Mouse (Mus musculus) embryonic stem cell, embryonic (primary cell): Measurements from ENCODE around the gene Tcn2.

Experiments used
- CTCF ChIA-PET, 4 experiments: fragments of 300-600 bp in 2 of 4; fragments of 350-600 bp in 2 of 4; sonication (Branson Sonifier 250); formaldehyde crosslinking; loops; one replicate each; lab custom pipeline; 2022; ENCODE audit warnings: inconsistent platforms in 2 of 4; lab: Charles Lee
- POLR2A ChIA-PET, 4 experiments: fragments of 300-600 bp in 2 of 4; fragments of 350-600 bp in 2 of 4; sonication (Branson Sonifier 250); formaldehyde crosslinking; loops; one replicate each; lab custom pipeline; 2022; ENCODE audit warnings: antibody characterized with exemption in 4 of 4, inconsistent platforms in 1 of 4; lab: Charles Lee

The Tcn2 gene

DNA sequence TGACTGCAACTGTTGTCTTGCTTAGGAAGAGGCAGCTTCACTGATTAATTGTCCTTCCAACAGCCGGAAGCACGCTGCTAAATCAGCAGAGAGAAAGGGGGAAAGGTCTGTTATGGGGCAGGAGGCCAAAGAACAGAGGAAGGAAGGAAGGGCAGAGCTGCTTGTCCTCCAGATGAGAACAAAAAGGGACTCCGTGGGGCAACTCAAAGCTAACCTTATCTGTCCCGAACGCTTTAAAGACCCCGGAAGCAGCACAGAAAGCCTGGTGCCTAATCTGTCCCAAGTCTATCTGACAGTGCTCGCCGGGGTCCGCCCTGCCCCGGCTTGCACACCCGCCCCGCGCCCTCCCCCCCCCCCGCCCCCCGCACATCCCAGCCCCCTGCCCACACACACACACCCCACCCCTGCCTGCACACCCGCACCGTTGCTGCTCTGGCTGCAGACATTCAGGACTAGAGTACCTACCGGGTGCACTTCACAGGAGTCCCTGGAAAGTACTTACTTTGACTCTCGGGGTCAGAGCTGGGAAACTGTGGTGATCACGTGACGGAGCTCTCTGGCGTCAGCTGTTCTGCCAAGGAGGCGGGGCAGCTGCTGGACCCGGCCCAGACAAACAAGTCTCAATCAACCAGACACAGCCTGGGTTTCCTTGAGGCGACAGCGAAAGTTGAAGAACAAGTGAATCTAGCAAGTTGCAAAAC lies at the start of gene Tcn2:
Gene Tcn2 (minus strand): TSS at position 649 of the 701 bp plus-strand sequence.
- ChIA-PET POLR2A (interaction anchor here in 3 of 4 experiments (0.5 to 3.2 kb wide), 41 partner anchors 9 to 1126 kb away, joined by 3 to 30 read pairs (median 4); partner anchors contain the start of genes Pes1 (in 3 of the 3), Slc35e4 (in 2 of the 3), 4921536K21Rik (in 1 of the 3) and Gal3st1 (in 1 of the 3)), CTCF (interaction anchor here (0.6 to 2.7 kb wide), 15 partner anchors 10 to 349 kb away, joined by 3 to 25 read pairs (median 4); partner anchors contain the start of genes Slc35e4 (in 3 of the 4) and Gal3st1 (in 1 of the 4))

DNA sequence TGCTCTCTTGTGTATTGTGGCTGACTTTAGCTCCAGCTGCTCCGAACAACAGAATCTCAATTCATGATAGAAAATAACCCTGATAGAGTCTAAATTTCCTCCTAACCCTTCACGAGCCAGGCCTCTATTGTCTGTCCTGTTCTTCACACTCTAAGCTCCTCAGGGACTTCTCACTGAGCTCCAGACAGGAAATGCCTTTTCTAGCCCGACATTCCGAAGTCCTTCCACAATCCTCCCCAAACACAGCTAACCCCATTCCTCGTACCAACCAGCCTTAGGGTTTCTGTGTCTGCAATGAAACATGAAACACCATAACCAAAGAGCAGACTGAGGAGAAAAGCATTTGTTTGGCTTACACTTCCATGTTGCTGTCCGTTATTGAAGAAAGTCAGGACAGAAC lies 49.6 kb upstream of the Tcn2 start:
- POLR2A ChIA-PET: interaction anchor here in 3 of 4 experiments (0.6 to 3.4 kb wide), 15 partner anchors 10 to 194 kb away, joined by 3 to 22 read pairs (median 3); partner anchors contain the start of gene Pes1 (in 2 of the 3)
- CTCF ChIA-PET: interaction anchor here in 2 of 4 experiments (0.6 to 0.7 kb wide), 3 partner anchors 18 to 144 kb away, joined by 3 to 6 read pairs (median 4); partner anchors contain the start of gene Pes1 (in 1 of the 2)

DNA sequence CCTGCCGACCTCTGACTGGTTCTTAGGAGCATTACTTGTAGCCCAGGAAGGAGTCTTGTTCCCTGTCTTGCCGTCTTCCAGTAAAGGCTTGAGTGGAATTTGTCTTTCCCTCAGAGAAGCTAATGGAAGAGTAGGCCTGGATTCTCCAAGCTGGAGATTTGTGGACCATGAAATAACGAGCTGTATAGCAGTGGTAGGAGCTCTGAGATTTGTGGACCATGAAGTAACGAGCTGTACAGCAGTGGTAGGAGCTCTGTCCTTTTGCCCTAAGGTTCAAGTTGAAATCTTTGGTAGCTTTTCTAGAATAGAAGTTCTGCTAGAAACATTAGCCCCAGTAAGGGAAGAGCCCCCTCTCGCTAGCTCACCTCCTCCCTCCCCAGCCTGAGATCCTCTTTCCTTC lies 46.5 kb upstream of the Tcn2 start:
- ChIA-PET CTCF (interaction anchor here in 2 of 4 experiments (0.6 to 1.8 kb wide), 3 partner anchors 14 to 473 kb away, joined by 3 to 5 read pairs (median 3); no protein-coding TSS in a partner anchor), POLR2A (interaction anchor here in 3 of 4 experiments (0.5 to 2.7 kb wide), 9 partner anchors 10 to 246 kb away, joined by 3 to 10 read pairs (median 6); partner anchors contain the start of gene Pes1 (in 2 of the 3))

DNA sequence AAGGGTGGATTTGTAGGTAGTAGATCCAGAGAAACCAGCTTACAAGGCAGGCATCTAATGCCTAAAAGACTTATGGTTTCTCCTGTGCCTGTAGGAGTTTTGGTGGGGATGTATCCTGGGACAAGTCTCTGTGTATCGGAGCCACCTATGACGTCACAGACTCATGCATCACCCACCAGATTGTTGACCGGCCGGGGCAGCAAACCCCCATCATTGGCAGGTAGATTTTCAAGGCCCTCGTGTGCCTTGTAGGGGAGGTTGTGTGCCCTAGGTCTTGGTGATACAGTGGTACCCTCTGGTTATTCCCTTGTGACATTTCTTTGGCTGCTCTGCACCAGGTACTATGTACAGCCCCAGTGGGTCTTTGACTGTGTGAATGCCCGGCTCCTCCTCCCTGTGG lies 44.7 kb upstream of the Tcn2 start, which contains the start of gene 4930556J24Rik:
Gene 4930556J24Rik (minus strand): TSS at position 101 of the 400 bp plus-strand sequence.
- POLR2A ChIA-PET: interaction anchor here in 3 of 4 experiments (0.7 to 2.7 kb wide), 9 partner anchors 9 to 203 kb away, joined by 3 to 18 read pairs (median 3); partner anchors contain the start of genes Pes1 (in 1 of the 3) and Slc35e4 (in 1 of the 3)
- CTCF ChIA-PET: no interaction called here

DNA sequence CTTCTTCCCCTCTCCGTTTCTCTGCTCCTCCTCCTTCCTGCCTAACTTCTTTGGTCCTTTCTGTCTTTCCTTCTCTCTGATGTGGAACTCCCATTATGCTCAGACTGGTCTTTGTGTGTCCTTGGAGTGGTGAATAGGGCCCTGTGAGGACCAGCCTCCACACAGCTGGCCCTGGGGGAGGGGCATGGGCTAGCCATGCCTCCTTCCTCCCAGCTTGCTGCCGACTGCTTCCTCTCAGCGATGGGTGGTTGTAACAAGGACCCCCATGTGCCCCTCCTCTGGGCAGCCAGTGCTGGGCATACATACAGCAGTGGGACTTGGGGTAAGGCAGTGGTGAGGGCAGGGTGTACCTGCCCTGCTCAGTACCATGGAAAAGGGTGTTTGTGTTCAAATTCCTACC lies 42.4 kb upstream of the Tcn2 start:
- ChIA-PET CTCF (interaction anchor here in 1 of 4 experiments (0.7 kb wide), 1 partner anchor 100 kb away, joined by 3 read pairs; no protein-coding TSS in a partner anchor), POLR2A (interaction anchor here in 3 of 4 experiments (1.0 to 2.5 kb wide), 8 partner anchors 9 to 19 kb away, joined by 3 to 18 read pairs (median 6); partner anchors contain the start of genes Pes1 (in 3 of the 3) and Gal3st1 (in 1 of the 3))

DNA sequence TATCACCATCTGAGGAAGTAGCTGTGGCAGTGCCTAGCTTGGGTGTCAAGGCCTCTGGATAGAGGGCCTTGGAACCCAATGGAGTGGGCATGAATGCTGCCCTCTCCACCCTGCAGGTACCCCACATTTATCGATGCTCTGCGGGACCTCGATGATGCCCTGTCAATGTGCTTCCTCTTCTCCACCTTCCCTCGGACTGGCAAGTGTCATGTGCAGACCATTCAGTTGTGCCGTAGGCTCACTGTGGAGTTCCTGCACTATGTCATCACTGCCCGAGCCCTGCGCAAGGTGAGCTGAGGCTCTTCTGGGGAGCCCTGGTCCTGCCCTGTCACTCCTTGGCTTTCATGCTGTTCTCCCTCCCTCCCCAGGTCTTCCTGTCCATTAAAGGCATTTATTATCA lies 41.1 kb upstream of the Tcn2 start:
- POLR2A ChIA-PET: interaction anchor here (0.7 to 3.3 kb wide), 7 partner anchors 9 to 113 kb away, joined by 3 to 21 read pairs (median 5); partner anchors contain the start of genes Pes1 (in 3 of the 4) and Gal3st1 (in 2 of the 4)

DNA sequence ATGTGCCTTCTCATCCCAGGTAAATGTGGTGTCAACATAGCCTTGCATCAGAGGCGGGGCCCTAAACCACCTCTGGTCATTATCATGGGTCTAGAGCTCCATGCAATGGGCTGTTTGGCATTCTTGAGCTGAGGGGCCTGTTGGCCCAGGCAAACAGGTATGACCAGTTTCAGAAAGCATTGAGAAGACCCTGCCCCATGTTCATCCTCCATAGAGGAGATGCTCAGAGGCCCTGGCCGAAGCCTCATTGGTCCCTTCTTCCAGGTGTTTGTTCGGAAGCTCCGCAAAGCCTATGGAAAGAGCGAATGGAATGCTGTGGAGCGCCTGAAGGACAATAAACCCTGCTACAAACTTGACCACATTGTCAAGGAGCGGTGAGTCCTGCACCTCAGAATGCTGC lies 38.4 kb upstream of the Tcn2 start:
- CTCF ChIA-PET: interaction anchor here in 1 of 4 experiments (0.9 kb wide), 1 partner anchor 22 kb away, joined by 4 read pairs; no protein-coding TSS in a partner anchor
- POLR2A ChIA-PET: interaction anchor here (0.6 to 3.6 kb wide), 13 partner anchors 9 to 56 kb away, joined by 3 to 22 read pairs (median 4); partner anchors contain the start of genes Gal3st1 (in 2 of the 4), Slc35e4 (in 1 of the 4) and Tcn2 (in 1 of the 4)

More for the DNA sequence above, 41.1 kb upstream of the Tcn2 start:
- CTCF ChIA-PET: interaction anchor here in 1 of 4 experiments (0.5 kb wide), 1 partner anchor 11 kb away, joined by 3 read pairs; the partner anchor contains the start of gene Gal3st1

DNA sequence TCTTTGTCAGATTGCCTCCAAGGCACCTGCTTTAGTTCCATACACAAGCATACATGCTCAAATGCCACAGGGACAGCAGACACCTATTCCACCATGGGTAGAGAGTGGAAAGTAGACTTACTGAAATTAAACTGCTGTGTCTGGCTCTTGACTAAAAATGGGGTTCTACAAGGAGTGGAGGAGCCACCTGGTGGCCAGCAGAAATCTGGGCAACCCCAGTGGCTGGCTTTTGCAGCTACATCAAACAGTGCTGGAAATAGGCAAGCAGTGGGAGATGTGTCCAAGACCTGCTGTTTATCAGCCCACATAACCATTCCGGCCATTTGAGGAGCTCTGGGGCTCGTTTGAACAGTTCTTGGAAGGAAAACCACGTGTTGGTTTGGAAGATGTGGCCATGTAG lies 37.9 kb upstream of the Tcn2 start:
- CTCF ChIA-PET: interaction anchor here in 2 of 4 experiments (0.6 to 1.0 kb wide), 4 partner anchors 22 to 272 kb away, joined by 3 to 4 read pairs (median 3); partner anchors contain the start of gene Tcn2 (in 1 of the 2)
- POLR2A ChIA-PET: interaction anchor here in 3 of 4 experiments (0.6 to 3.6 kb wide), 11 partner anchors 9 to 633 kb away, joined by 3 to 22 read pairs (median 4); partner anchors contain the start of genes Gal3st1 (in 1 of the 3) and Slc35e4 (in 1 of the 3)

DNA sequence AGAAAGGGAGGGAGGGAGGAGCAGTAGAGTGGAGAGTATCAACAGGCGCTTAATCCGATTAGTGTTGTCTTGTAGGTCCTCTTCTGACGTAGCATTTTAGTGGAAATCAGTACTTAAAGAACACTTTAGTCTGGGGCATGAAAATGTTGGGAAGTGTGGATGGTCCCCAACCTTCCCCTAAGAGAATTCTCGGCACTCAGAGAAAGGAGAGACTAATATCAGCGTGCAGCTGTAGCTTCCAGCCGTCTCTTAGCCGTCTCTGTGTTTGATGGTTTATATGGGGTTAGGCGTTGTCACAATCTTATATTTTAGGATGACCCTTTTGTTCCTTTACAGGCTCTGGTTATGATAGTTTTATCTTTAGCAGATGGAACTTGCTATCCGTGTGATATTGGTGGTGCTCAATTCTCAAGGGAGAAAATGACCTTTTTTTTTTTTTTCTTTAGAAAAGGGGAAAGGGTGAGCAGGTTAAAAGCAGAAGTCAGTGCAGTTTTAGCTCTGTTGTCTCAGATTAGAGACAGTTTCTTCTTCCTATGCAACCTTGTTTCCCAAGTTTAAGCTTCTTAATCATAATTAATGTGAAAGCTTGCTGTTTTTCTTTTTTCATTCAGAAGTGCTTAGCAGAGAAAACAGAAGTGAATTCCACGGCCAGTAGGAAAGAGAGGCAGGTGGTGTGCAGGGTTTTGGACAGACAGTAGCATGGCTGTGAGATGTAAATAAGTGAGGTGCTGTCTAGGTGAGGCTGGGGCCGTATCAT lies 32.6 kb upstream of the Tcn2 start:
- POLR2A ChIA-PET: interaction anchor here (0.6 to 3.8 kb wide), 68 partner anchors 8 to 1097 kb away, joined by 3 to 30 read pairs (median 7); partner anchors contain the start of genes Morc2a (in 3 of the 4), Slc35e4 (in 3 of the 4), 4921536K21Rik (in 2 of the 4) and Dusp18 (in 2 of the 4)
- CTCF ChIA-PET: interaction anchor here in 2 of 4 experiments (0.6 to 1.5 kb wide), 8 partner anchors 17 to 498 kb away, joined by 3 to 7 read pairs (median 4); partner anchors contain the start of gene Slc35e4 (in 1 of the 2)

DNA sequence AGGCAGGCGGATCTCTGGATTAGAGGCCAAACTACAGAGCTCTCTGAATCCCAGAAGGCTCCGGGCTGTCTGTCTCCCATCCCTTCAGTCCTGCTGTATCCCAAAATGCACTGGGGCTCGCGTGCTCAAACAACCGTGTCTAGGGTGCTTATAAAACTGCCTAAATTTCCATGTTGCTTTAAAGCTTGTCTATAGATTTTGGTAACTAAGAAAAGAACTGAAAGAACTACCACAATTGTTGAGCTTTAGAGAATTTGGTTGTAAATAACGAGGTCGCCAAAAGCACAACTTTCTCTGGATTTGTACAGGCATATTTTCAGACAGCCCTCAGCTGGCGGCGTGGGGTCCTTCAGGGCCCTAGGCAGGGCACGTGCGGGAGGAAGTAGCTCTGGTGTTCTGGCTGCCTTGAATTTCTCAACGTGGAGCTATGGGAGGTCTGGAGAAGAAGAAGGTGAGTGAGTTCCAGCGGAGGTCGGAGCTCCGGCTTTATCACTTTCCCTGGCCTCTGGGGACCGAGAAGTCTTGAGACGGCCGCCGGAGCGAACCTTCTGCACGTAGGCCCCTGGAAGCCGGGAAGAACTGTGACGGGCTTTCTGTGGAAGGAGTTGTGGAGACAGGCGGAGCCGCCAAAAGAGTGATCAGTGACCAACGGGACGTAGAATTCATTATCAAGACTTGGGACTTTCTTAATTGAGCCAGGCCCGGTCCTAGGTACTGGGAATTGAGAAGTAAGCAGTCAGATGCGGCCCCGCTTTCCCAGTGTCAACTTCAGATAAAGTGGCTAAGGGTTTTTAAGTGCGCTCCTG lies 31.9 kb upstream of the Tcn2 start, which contains the start of gene Pes1:
Gene Pes1 (plus strand): TSS at position 366 of the 806 bp plus-strand sequence.
- ChIA-PET CTCF (interaction anchor here (0.6 to 1.5 kb wide), 18 partner anchors 9 to 132 kb away, joined by 3 to 11 read pairs (median 4); partner anchors contain the start of genes Slc35e4 (in 2 of the 4) and Tcn2 (in 1 of the 4)), POLR2A (interaction anchor here (0.6 to 3.8 kb wide), 98 partner anchors 8 to 1098 kb away, joined by 3 to 30 read pairs (median 5); partner anchors contain the start of genes Morc2a (in 3 of the 4), Slc35e4 (in 3 of the 4), Tbc1d10a (in 3 of the 4) and Tcn2 (in 3 of the 4))

DNA sequence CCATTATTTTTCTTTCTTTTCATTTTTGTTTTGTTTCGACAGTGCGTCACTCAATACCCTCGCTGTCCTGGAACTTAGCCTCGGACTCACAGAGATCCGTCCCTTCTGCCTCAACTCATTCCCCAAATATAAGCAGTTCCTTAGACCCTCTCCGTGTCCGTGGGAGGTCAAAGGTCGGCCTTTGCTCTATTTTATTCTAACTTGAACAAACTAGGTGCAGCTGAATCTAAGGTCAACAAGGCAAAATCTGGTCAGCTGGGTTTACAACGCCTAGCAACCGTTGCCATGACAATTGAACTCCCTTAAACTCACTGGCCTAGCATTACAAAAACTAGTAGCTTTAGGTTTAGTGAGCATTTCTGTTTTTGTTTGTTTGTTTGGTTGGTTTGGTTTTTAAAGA lies 31.2 kb upstream of the Tcn2 start:
- POLR2A ChIA-PET: interaction anchor here (0.5 to 3.8 kb wide), 87 partner anchors 7 to 1098 kb away, joined by 3 to 30 read pairs (median 5); partner anchors contain the start of genes Morc2a (in 3 of the 4), Slc35e4 (in 3 of the 4), Tbc1d10a (in 3 of the 4) and Tcn2 (in 3 of the 4)
- CTCF ChIA-PET: interaction anchor here in 3 of 4 experiments (0.6 to 1.5 kb wide), 15 partner anchors 8 to 133 kb away, joined by 3 to 11 read pairs (median 5); partner anchors contain the start of genes Slc35e4 (in 2 of the 3) and Tcn2 (in 1 of the 3)

DNA sequence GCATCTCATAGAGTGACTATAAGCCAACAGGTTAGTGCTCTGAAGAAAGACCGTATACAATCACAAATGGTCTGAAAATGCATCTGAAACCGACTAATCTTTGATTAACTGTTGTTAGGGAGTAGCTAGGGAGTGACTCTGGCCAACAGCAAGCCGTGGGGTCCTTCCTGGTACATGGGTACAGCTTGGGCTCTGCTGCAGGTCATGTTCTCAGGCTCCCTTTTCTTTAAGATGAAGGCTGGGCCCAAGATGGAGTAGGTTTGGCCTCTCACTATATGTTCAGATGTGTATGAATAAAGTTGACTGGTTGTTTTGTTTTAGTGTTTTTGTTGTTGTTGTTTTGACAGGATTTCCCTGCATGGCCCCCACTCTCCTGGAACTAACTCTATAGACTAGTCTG lies 29.8 kb upstream of the Tcn2 start:
- CTCF ChIA-PET: interaction anchor here in 1 of 4 experiments (0.6 kb wide), 1 partner anchor 266 kb away, joined by 3 read pairs; no protein-coding TSS in a partner anchor
- POLR2A ChIA-PET: interaction anchor here in 2 of 4 experiments (1.6 to 3.8 kb wide), 2 partner anchors 9 to 11 kb away, joined by 4 to 21 read pairs; no protein-coding TSS in a partner anchor

DNA sequence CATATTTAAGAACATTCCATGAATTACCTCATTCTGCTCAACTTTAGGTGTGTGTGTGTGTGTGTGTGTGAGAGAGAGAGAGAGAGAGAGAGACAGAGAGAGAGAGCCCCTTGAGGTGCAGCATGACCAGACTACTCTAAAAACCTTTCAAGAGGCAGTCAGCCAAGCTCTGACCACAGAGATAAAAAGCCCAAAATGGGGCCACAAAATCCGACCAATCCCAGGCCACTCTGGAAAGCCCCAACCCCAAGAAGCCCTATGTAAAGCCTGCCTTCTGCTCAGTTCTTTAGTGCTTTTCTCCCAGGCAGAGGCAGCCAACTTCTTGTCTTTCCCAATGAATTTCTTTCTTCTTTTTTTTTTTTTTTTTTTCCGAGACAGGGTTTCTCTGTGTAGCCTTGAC lies 28.9 kb upstream of the Tcn2 start:
- ChIA-PET POLR2A (interaction anchor here in 2 of 4 experiments (0.7 to 1.6 kb wide), 6 partner anchors 10 to 629 kb away, joined by 3 to 4 read pairs (median 3); no protein-coding TSS in a partner anchor), CTCF (interaction anchor here in 1 of 4 experiments (0.6 kb wide), 1 partner anchor 920 kb away, joined by 4 read pairs; no protein-coding TSS in a partner anchor)

DNA sequence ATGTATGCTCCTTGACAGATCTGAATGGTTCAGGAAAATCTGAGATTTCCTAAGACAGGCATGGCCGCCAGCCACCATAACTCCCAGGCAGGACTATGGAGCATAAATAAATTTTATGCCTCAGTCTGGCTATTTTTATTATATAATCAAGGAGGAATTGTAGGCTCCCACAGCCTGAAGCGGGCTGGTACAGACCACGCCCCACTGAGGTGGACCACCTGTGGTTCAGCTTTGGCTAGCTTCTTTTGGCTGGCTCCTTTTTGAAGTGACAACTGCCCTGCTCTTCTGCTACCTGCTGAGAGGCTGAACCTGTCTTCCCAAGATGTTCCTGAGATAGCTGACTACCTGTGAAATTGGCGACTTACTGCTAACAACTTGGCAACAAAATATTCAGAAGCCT lies 23.4 kb upstream of the Tcn2 start:
- CTCF ChIA-PET: interaction anchor here in 2 of 4 experiments (1.1 to 1.6 kb wide), 2 partner anchors 8 kb away, joined by 4 to 6 read pairs; partner anchors contain the start of gene Pes1 (in 1 of the 2)
- POLR2A ChIA-PET: interaction anchor here (0.6 to 3.7 kb wide), 22 partner anchors 8 to 458 kb away, joined by 3 to 26 read pairs (median 4); partner anchors contain the start of genes Pes1 (in 4 of the 4), Tcn2 (in 3 of the 4), Morc2a (in 2 of the 4) and Gal3st1 (in 1 of the 4)

DNA sequence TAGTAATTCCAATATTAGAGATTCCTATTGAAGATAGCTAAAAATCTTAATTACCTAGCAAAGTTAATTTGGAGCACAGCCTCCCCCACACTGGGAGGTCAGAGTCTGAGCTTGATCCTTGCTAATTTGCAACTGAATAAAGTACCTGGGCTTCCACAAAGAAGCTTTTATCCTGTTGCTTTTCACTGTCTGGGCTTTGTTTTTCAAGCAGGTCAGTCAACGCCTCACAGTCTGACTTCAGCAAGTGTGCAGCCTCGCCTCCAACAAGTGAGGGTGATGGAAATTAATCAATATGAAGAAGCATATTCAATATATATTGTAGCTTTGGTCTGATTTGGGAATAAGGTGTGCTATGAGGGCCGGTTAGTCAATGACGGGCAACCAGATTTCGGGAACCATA lies 22.9 kb upstream of the Tcn2 start:
- ChIA-PET CTCF (interaction anchor here in 3 of 4 experiments (0.6 to 1.6 kb wide), 3 partner anchors 8 to 422 kb away, joined by 4 to 6 read pairs (median 4); partner anchors contain the start of gene Pes1 (in 1 of the 3)), POLR2A (interaction anchor here (0.6 to 3.7 kb wide), 18 partner anchors 9 to 458 kb away, joined by 3 to 26 read pairs (median 4); partner anchors contain the start of genes Pes1 (in 4 of the 4), Tcn2 (in 3 of the 4), Morc2a (in 2 of the 4) and Gal3st1 (in 1 of the 4))
